Mouse (Mus musculus) liver, embryonic 15.5 days (tissue): ENCODE measurements around the gene Fars2. TPM values are rescaled to one million over a fixed set of nuclear protein-coding genes. Genes with fewer than 3 reads are reported as not detected.
A peak's percentile ranks its signal among the peaks of the same experiment; 100 is the strongest.

Experiments
- ATAC-seq: fragments of 200-750 bp; cut with Nextera tagmentation; 2 replicates; pipeline ENCODE4 v1.8.0; 2017; ENCODE audit warnings: moderate number of reproducible peaks, mild to moderate bottlenecking, moderate library complexity; ENCODE audit not compliant: insufficient read depth
- H3K27ac ChIP-seq: fragments of 300-500 bp; sonication (generic); replicated peaks from 2 replicates; pipeline ENCODE4 v1.5.1; 2015; ENCODE audit warnings: mild to moderate bottlenecking, inconsistent platforms
- H3K27me3 ChIP-seq: fragments of 300-500 bp; sonication (generic); 2 replicates; pipeline ENCODE4 v1.6.1; 2015; ENCODE audit warnings: mild to moderate bottlenecking, inconsistent platforms
- H3K36me3 ChIP-seq: fragments of 300-500 bp; sonication (generic); replicated peaks from 2 replicates; pipeline ENCODE4 v1.6.1; 2015; ENCODE audit warnings: moderate library complexity, mild to moderate bottlenecking, inconsistent platforms
- H3K4me1 ChIP-seq: fragments of 300-500 bp; sonication (generic); replicated peaks from 2 replicates; pipeline ENCODE4 v1.6.1; 2015; ENCODE audit warnings: inconsistent platforms
- H3K4me2 ChIP-seq: fragments of 300-500 bp; sonication (generic); 2 replicates; pipeline ENCODE4 v1.6.1; 2015; ENCODE audit warnings: moderate library complexity, mild to moderate bottlenecking, inconsistent platforms
- H3K4me3 ChIP-seq: fragments of 300-500 bp; sonication (generic); replicated peaks from 2 replicates; pipeline ENCODE4 v1.5.1; 2015; ENCODE audit warnings: mild to moderate bottlenecking, inconsistent platforms
- H3K9ac ChIP-seq: fragments of 300-500 bp; sonication (generic); 2 replicates; pipeline ENCODE4 v1.6.1; 2015; ENCODE audit warnings: moderate library complexity, mild to moderate bottlenecking, inconsistent platforms
- H3K9me3 ChIP-seq: fragments of 300-500 bp; sonication (generic); replicated peaks from 2 replicates; pipeline ENCODE4 v1.6.1; 2016; ENCODE audit warnings: inconsistent platforms
- WGBS: fragments of 180-500 bp; shearing (Covaris S2); methylation state at CpG from one replicate; pipeline ENCODE4 v1.1.7; 2015; ENCODE audit warnings: mixed read lengths; ENCODE audit not compliant: insufficient replicate concordance; 5-methylcytosine and 5-hydroxymethylcytosine counted together
- polyA plus RNA-seq: library from polyadenylated mRNA; unstranded; fragments of >200 nt; fragmentation: Nextera tagmentation; extraction: Ambion mirVana; gene quantifications from 2 replicates; pipeline ENCODE4 v1.2.1, GENCODE M21; 2015

Gene Fars2
- polyA plus RNA-seq, 1 experiment from 2014 or later: 26.7 TPM

DNA sequence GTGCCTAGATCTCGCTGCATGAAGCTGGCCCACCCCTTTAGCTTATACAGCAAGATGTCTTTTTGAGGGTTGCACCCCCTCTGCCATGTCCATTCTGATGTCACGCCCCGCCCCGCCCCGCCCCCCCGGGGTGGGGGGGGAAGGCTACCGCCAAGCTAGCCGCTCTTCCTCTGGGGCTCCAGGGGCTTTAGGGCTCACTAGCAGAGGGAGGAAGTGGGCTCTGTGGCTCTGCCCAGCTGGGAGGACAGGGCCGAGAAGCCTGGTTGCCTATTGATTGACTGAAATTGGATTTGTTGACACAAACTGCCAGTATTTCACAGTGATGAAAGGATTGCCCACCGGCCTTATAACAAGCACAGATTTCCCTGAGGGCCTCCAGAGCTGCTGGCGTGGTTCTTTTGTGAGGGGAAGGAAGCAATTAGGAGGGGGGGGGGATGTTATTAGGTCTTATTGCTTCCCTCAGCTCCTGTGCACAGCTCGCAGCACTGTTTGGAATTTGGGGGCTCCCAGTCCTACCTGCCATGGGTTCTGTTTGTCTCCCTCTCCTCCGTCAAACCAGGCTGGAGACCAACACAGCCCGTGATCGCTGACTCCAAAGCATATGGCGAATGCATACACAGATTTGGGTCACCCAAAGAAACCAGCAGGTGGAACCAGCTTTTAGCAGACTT lies 466.4 kb downstream of the Fars2 start:
- Histone ChIP-seq H3K9ac (no peak overlapping the region), H3K27ac (no peak overlapping the region), H3K4me3 (no peak overlapping the region), H3K4me1 (no peaks in the 10 kb centered on the region; the same call in 1 of the 2 replicates), H3K4me2 (no peak overlapping the region; the same call in 1 of the 2 replicates), H3K27me3 (peaks cover 7% of the 10 kb centered on the region), H3K36me3 (no peaks in the 10 kb centered on the region), H3K9me3 (no peaks in the 10 kb centered on the region)
- 15% methylated on average over 16 of the region's 16 CpGs for WGBS
- ATAC-seq: no peak

DNA sequence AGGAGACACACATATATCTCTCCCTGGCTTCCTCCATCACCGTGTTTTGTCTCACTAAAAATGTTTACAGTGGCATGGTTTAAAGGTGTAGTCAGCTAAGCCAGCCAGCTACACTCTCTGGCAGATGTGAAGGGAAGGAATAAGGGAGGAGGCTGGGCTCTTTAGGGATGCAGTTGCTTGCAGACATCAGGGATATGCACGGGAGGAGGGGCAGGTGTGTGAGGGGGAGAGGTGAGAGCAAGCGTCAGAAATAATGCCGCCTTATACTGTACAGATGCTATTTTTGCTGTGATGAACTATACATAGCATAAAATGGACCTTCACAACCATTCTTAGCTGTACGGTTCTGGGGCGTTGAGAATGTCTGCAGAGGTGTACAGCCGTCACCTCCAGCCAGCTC lies 467.0 kb downstream of the Fars2 start:
- Histone ChIP-seq H3K9me3 (no peaks in the 10 kb centered on the region), H3K4me1 (no peaks in the 10 kb centered on the region; the same call in 1 of the 2 replicates), H3K9ac (no peak overlapping the region), H3K27ac (no peak overlapping the region), H3K4me2 (no peak overlapping the region), H3K36me3 (no peaks in the 10 kb centered on the region), H3K4me3 (no peak overlapping the region), H3K27me3 (peaks cover 3% of the 10 kb centered on the region; the same call in 1 of the 2 replicates)
- 62% methylated on average over 7 of the region's 7 CpGs for WGBS
- ATAC-seq: no peak

DNA sequence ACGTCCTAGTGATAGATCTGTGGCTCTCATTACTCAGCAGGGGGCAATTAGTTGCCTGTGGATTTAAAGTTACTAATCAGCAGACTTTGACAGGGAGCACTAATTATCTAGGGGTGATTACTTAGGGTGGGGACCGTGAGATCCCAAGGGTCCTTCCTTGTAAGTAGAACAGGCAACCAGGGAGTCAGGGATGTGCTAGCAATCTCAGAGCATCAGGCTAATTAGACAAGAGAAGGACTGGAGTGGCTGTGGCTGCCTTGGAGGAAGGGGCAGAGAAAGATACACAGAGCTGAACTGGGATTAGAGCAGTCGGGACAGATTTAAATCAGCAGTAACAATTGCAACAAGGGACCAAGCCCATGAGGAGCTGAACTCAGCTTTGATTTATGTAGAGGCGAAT lies 471.9 kb downstream of the Fars2 start:
- no peaks in the 10 kb centered on the region for H3K4me1 ChIP-seq
- no peaks in the 10 kb centered on the region for H3K27me3 ChIP-seq
- ATAC-seq: no peak
- no peak overlapping the region for H3K9ac ChIP-seq
- no peaks in the 10 kb centered on the region for H3K36me3 ChIP-seq
- H3K4me3 ChIP-seq: no peak overlapping the region
- WGBS: 40% methylated on average over 4 of the region's 4 CpGs
- no peak overlapping the region for H3K27ac ChIP-seq
- H3K4me2 ChIP-seq: no peak overlapping the region
- no peaks in the 10 kb centered on the region for H3K9me3 ChIP-seq

DNA sequence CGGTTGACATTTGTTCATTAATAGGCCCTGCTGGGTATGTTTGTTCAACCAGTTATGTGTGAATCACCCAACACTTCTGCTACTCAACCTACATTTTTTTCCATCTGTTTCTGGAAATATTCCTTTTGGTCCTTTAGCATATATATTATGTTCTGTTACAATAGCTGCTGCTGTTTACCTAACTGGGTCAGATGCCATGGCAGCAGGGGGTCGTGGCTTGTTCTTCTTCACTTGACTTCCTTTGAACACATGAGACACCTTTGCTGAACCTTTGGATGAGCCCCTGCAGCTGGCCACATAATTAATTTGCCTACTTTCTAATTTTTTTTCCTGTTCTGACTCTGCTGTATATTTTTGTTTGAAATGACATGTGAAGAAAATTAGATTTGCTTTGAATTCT lies 475.1 kb downstream of the Fars2 start:
- no peaks in the 10 kb centered on the region for H3K27me3 ChIP-seq
- ATAC-seq: no peak
- no peak overlapping the region for H3K9ac ChIP-seq
- no peak overlapping the region for H3K27ac ChIP-seq
- H3K4me1 ChIP-seq: no peaks in the 10 kb centered on the region
- 43% methylated on average over 2 of the region's 2 CpGs for WGBS
- H3K9me3 ChIP-seq: no peaks in the 10 kb centered on the region
- no peak overlapping the region for H3K4me3 ChIP-seq
- no peaks in the 10 kb centered on the region for H3K36me3 ChIP-seq
- no peak overlapping the region for H3K4me2 ChIP-seq

DNA sequence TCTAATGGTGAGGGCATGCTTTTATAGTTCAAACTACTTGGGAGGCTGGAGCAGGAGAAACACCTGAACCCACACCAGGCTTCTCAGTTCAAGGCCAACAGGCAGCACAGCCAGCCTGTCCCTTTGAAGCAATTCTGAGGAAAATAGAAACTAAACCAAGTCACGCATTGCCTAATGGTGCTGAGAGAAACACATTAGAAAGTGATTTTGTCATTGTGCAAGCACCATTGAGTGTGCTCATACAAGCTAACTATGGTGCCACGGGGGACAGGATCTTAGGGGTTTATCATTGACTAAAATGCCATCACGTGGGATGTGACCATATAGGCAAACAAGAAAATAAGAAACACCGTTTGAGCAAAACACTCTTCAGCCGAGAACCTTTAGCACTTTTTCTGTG lies 489.5 kb downstream of the Fars2 start:
- 66% methylated on average over 5 of the region's 5 CpGs for WGBS
- Histone ChIP-seq H3K9me3 (no peaks in the 10 kb centered on the region), H3K4me3 (no peak overlapping the region), H3K36me3 (no peaks in the 10 kb centered on the region), H3K27me3 (no peaks in the 10 kb centered on the region), H3K4me2 (no peak overlapping the region), H3K27ac (no peak overlapping the region), H3K9ac (no peak overlapping the region), H3K4me1 (no peaks in the 10 kb centered on the region)
- ATAC-seq: no peak

DNA sequence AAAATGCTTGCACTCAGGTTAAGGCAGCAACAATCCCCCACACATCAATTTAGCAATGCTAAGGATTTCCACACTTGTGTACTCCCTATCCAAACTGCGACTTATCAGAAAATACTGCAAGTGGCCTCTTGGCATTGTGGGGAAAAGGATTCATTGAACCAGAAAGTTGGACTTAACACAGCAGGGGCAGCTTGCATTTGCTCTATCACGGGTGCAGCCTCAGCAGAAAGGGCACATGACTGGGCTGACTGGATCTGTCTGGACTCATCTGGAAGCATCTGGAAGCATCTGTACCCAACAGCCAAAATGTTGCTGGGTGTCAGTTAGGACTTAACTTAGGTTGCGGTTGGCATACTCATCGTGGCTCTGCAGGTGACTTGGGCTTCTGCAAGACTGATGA lies 490.7 kb downstream of the Fars2 start:
- Histone ChIP-seq H3K27ac (no peak overlapping the region), H3K4me1 (no peaks in the 10 kb centered on the region), H3K27me3 (no peaks in the 10 kb centered on the region), H3K36me3 (no peaks in the 10 kb centered on the region), H3K4me2 (no peak overlapping the region), H3K4me3 (no peak overlapping the region), H3K9me3 (no peaks in the 10 kb centered on the region), H3K9ac (no peak overlapping the region)
- WGBS: 69% methylated on average over 4 of the region's 4 CpGs
- ATAC-seq: no peak

DNA sequence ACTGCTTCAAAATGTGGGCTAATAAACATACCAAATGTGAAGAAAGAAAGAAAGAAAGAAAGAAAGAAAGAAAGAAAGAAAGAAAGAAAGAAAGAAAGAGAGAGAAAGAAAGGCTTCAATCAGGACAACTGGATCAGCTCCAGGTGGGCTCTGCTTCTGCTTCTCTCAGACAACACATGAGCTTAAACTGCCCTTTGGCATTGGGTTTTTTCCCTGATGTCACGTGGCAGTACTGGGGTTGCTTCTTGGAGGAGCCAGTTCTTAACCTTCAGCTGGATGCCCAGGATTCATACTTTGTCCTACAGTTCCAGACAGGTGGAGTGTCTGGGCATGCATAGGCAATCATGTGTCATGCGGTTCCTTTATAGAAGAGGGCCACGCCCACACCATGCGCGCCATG lies 493.2 kb downstream of the Fars2 start:
- H3K4me2 ChIP-seq: no peak overlapping the region
- H3K9me3 ChIP-seq: no peaks in the 10 kb centered on the region
- H3K4me1 ChIP-seq: no peaks in the 10 kb centered on the region
- H3K27ac ChIP-seq: no peak overlapping the region
- no peaks in the 10 kb centered on the region for H3K27me3 ChIP-seq
- WGBS: 79% methylated on average over 5 of the region's 5 CpGs
- no peak for ATAC-seq
- H3K36me3 ChIP-seq: no peaks in the 10 kb centered on the region
- no peak overlapping the region for H3K9ac ChIP-seq
- no peak overlapping the region for H3K4me3 ChIP-seq

DNA sequence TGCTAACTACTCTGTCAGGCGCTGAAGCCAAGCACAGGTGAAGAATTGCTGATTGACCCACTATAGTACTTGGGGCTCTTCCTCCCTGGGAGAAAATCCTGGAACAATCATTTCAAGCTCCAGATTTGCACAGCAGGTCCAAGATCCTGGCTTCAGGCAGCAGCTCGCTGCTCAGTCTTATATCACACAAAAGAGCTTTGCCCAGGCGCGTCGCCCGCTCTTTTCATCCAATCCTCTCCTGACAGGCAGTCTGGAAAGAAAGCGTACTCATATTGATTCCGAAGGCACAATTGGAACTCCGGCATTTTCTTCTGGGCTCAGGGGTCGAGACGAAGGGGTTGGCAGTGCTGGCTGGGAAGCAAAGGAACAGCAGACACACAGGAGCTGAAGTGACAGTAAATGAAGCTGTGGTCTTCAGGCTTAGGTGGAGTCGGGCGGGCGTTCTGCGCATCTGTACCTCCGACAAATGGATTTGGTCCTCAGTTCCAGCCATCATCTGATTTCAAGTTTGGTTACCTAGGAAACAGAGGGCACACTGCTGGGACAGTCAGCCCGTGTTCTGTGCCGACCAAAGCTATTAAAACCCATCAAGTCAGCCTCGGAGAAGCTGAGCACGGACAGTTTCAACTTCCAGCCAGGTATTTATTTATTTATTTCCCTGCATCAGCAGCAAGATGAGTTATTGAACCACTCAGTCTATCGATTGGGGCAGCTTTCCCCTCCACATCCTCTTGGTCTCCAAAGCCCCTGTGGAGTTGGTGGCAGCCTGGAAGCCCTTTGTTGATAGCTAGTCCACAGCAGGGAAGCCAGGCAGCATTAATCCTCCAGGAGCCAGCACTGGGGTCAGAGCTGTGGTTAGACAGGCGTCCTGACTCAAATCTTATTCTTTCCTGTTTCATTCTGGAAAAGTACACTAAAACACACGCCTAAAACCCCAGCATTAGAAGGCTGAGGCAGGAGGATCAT lies 495.9 kb downstream of the Fars2 start:
- WGBS: 58% methylated on average over 23 of the region's 23 CpGs
- H3K4me1 ChIP-seq: no peaks in the 10 kb centered on the region

DNA sequence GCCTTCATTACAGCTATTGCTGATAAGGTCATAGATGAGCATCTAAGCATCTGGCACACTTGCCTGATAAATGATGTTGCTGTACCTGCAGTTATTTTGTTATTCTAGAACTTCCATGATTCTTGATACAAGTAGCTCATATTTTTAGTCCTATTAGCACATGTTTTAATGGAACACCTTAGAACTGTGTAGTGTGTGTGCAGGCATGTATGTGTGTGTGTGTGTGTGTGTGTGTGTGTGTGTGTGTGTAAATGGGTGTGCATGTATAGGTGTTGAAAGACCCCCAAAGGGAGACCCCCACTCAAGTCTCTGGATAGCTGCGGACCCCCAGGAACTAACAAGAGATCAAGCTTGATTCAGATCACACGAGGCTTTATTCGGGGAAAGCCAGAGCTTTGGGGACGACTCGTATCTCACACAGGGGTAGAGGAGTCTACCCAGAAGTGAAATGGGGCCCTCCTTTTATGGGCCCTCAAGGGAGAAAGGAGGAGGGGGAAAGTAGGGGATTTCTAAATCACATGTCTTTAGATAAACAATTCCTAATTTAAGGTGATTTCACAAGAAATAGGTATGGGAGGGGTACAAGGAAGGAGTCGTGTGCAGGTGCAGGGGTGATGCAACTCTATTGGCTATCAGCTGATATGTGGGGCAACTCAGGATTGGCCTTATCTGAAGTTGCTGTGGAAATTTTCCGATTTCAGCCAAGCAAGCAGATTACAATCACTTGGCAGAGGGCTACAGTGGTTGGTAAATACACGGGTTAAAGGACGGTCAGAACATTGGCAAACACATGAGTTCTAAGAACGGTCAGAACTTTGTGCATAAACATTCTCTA lies 503.5 kb downstream of the Fars2 start:
- Histone ChIP-seq H3K27me3 (no peaks in the 10 kb centered on the region), H3K36me3 (no peaks in the 10 kb centered on the region), H3K27ac (peak overlapping the region; percentile 34), H3K4me2 (no peak overlapping the region), H3K9me3 (no peaks in the 10 kb centered on the region), H3K4me1 (no peaks in the 10 kb centered on the region), H3K9ac (no peak overlapping the region), H3K4me3 (no peak overlapping the region)
- peak; percentile 86 for ATAC-seq
- 60% methylated on average over 10 of the region's 10 CpGs for WGBS

More for the DNA sequence above, 495.9 kb downstream of the Fars2 start:
- Histone ChIP-seq H3K4me3 (no peak overlapping the region), H3K9ac (no peak overlapping the region), H3K9me3 (no peaks in the 10 kb centered on the region), H3K36me3 (no peaks in the 10 kb centered on the region), H3K27me3 (no peaks in the 10 kb centered on the region), H3K4me2 (no peak overlapping the region), H3K27ac (no peak overlapping the region)
- no peak for ATAC-seq

DNA sequence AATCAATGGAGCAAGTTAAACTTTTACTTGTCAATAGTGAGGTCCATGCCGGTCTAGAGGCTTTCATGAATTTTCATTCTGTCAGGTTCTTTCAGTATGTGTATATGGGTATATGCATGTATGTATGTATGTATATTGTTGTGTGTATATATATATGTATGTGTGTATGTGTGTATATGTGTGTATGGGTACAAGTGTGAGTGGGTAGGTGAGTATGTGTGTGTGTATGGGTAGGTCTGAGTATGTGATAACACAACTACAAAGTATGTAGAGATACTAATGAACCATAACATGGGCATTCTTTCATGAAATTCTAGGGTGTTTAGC lies 504.1 kb downstream of the Fars2 start:
- peak; percentile 16; the same call in 1 of the 2 replicates for ATAC-seq
- H3K9me3 ChIP-seq: no peaks in the 10 kb centered on the region
- no peaks in the 10 kb centered on the region for H3K27me3 ChIP-seq
- no peak overlapping the region for H3K9ac ChIP-seq
- no peaks in the 10 kb centered on the region for H3K4me1 ChIP-seq
- no peak overlapping the region for H3K27ac ChIP-seq
- no peak overlapping the region for H3K4me3 ChIP-seq
- H3K4me2 ChIP-seq: no peak overlapping the region
- 60% methylated on average over 1 of the region's 1 CpGs for WGBS
- H3K36me3 ChIP-seq: no peaks in the 10 kb centered on the region

DNA sequence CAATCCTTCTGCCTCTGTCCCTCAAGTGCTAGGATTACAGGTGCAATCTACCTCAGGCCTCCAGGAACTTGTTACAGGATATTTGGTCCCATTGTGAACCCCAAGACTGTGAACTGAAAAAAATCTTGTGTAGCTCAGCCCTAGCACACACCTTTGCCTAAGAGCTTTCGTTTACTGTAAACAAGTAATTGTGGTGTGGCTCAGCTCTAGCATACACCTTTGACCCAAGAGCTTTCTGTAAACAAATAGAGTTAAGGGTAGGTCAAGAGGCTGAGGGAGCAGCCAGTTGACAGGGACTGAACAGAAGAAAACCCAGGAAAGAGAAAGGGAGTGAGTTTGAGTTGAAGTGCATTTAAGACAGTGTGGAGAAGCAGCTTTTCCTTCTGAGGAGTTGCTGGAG lies 506.3 kb downstream of the Fars2 start:
- H3K4me3 ChIP-seq: no peak overlapping the region
- 37% methylated on average over 1 of the region's 1 CpGs for WGBS
- H3K27ac ChIP-seq: no peak overlapping the region
- no peaks in the 10 kb centered on the region for H3K4me1 ChIP-seq
- H3K4me2 ChIP-seq: no peak overlapping the region
- H3K9me3 ChIP-seq: no peaks in the 10 kb centered on the region
- H3K27me3 ChIP-seq: no peaks in the 10 kb centered on the region
- H3K36me3 ChIP-seq: no peaks in the 10 kb centered on the region
- no peak for ATAC-seq
- no peak overlapping the region for H3K9ac ChIP-seq
